Mouse (Mus musculus): ENCODE results near the gene Oaf. TPM values are rescaled to one million over a fixed set of nuclear protein-coding genes. Genes with fewer than 3 reads are reported as not detected.

The Oaf gene
- polyA plus RNA-seq, 1 experiment from 2014 or later = 67.3 TPM

GRCm38 (mm10) chr9:43225481-43225880, 14.2 kb downstream of the Oaf start:
- Histone ChIP-seq H3K9ac (ENCODE audit: low read length) (no peak overlapping the region), H3K27me3 (ENCODE audit: control insufficient read depth, insufficient read depth, low read length) (no peaks in the 10 kb centered on the region), H3K36me3 (ENCODE audit: control insufficient read depth, insufficient read depth, low read length) (no peaks in the 10 kb centered on the region; the same call in 1 of the 2 replicates), H3K4me2 (ENCODE audit: low read depth) (no peak overlapping the region), H3K27ac (ENCODE audit: low read depth, low read length) (no peak overlapping the region), H3K9me3 (ENCODE audit: control insufficient read depth, low read length) (no peaks in the 10 kb centered on the region), H3K4me1 (ENCODE audit: control insufficient read depth, insufficient read depth, low read length) (peaks cover 5% of the 10 kb centered on the region), H3K4me3 (ENCODE audit: low read depth, low read length) (no peak overlapping the region)
- WGBS = 57% methylated on average over 2 of the region's 2 CpGs
- DNase-seq (ENCODE audit: low spot score) (no peak), ATAC-seq (ENCODE audit: insufficient read depth, low FRiP score, low TSS enrichment) (no peak)

DNA sequence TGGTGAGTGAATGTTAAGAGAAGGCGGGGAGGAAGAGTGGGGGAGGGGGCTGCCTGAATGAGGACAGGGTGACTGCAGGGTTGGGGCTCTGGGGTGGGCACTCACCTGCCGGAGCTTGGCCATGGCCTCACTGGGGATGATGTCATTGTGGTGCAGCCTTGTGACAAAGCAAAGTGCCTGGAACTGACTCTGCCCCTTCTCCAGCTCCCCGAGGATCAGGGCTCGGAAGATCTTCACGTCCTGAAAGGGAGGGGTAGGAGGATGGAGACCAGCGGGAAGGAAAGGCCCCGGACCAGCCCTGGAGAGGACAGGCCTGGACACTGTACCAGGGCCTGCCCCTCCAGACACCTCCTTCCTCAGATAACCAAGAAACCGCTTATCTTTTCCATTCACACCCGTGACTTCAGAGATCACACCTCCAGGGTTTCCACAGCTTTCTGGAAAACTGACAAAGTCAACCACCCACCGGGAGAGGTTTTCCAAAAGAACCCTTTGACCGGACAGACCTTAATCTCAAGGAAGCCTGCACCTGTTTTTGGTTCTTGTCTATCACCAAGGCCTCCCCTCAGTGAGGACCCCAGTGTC, 14.8 kb downstream of the Oaf start:
- WGBS = 64% methylated on average over 11 of the region's 11 CpGs
- H3K9me3 ChIP-seq (ENCODE audit: control insufficient read depth, low read length) = no peaks in the 10 kb centered on the region
- H3K4me3 ChIP-seq (ENCODE audit: low read depth, low read length) = no peak overlapping the region
- H3K36me3 ChIP-seq (ENCODE audit: control insufficient read depth, insufficient read depth, low read length) = no peaks in the 10 kb centered on the region; the same call in 1 of the 2 replicates
- ATAC-seq (ENCODE audit: insufficient read depth, low FRiP score, low TSS enrichment) (no peak), DNase-seq (ENCODE audit: low spot score) (no peak)
- H3K4me1 ChIP-seq (ENCODE audit: control insufficient read depth, insufficient read depth, low read length) = peaks cover 5% of the 10 kb centered on the region
- no peaks in the 10 kb centered on the region for H3K27me3 ChIP-seq (ENCODE audit: control insufficient read depth, insufficient read depth, low read length)
- no peak overlapping the region for H3K4me2 ChIP-seq (ENCODE audit: low read depth)
- no peak overlapping the region for H3K27ac ChIP-seq (ENCODE audit: low read depth, low read length)
- no peak overlapping the region for H3K9ac ChIP-seq (ENCODE audit: low read length)

DNA sequence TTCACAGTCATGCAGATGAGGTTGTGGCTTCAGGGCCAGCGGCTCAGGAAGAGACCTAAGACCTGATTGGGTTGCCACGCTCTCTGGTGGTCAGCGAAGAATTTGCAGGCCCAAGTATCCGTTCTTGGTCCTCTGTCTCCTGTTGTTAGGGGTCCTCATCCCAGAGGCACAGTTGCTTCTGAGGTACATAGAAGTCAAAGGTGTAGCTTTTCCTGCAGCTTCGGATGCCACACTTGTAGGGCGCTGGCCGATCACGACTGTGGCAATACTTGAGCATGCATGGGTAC, 17.3 kb downstream of the Oaf start:
- Histone ChIP-seq H3K4me3 (ENCODE audit: low read depth, low read length) (no peak overlapping the region), H3K9me3 (ENCODE audit: control insufficient read depth, low read length) (no peaks in the 10 kb centered on the region), H3K27ac (ENCODE audit: low read depth, low read length) (no peak overlapping the region), H3K4me2 (ENCODE audit: low read depth) (no peak overlapping the region), H3K9ac (ENCODE audit: low read length) (no peak overlapping the region), H3K4me1 (ENCODE audit: control insufficient read depth, insufficient read depth, low read length) (peaks cover 5% of the 10 kb centered on the region), H3K36me3 (ENCODE audit: control insufficient read depth, insufficient read depth, low read length) (no peaks in the 10 kb centered on the region; the same call in 1 of the 2 replicates), H3K27me3 (ENCODE audit: control insufficient read depth, insufficient read depth, low read length) (no peaks in the 10 kb centered on the region)
- ATAC-seq (ENCODE audit: insufficient read depth, low FRiP score, low TSS enrichment) = no peak
- DNase-seq (ENCODE audit: low spot score) = peak; percentile 50
- 40% methylated on average over 8 of the region's 8 CpGs for WGBS

- Histone ChIP-seq H3K9ac (ENCODE audit: low read length) (no peak overlapping the region), H3K4me2 (ENCODE audit: low read depth) (no peak overlapping the region), H3K4me1 (ENCODE audit: control insufficient read depth, insufficient read depth, low read length) (peaks cover 5% of the 10 kb centered on the region), H3K9me3 (ENCODE audit: control insufficient read depth, low read length) (no peaks in the 10 kb centered on the region), H3K36me3 (ENCODE audit: control insufficient read depth, insufficient read depth, low read length) (no peaks in the 10 kb centered on the region; the same call in 1 of the 2 replicates), H3K4me3 (ENCODE audit: low read depth, low read length) (no peak overlapping the region), H3K27ac (ENCODE audit: low read depth, low read length) (no peak overlapping the region), H3K27me3 (ENCODE audit: control insufficient read depth, insufficient read depth, low read length) (no peaks in the 10 kb centered on the region)
- 40% methylated on average over 18 of the region's 18 CpGs for WGBS
- ATAC-seq (ENCODE audit: insufficient read depth, low FRiP score, low TSS enrichment) (no peak), DNase-seq (ENCODE audit: low spot score) (peak; percentile 88)
These were observed 17.9 kb downstream of the Oaf start for GRCm38 (mm10) chr9:43221643-43222428.

DNA sequence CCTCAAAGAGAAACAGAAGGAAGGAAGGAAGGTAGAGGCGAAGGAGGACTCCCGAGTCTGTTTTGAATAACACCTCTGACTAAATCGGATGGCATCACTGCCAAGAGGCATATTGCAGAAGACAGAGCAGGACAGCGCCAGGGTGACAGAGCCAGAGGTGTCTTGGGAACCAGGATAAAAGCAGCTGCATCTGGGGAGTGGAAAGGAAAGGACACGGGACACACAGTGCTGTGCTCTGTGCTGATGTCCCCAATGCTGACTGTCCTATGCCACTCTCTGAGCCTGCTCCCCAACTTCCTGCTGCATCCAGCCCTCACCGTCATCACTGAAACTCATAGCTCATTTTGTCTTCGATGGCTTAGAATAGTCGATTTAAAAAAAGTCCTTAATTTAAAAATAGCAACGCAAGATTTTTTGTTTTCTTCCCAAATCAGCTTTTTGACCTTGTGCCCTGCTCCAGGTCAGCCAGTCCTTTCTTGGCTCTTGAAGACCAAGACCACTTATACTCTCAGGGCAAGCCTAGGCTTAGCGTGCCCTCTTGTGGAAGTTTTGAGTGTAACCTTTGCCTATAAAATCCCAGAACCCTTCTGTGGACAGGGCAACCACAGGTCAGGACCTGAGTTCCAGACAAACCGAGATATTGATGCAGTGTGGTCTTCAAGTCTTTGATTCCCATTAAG, 28.8 kb downstream of the Oaf start:
- H3K4me1 ChIP-seq (ENCODE audit: control insufficient read depth, insufficient read depth, low read length) = peaks cover 7% of the 10 kb centered on the region
- no peak overlapping the region for H3K9ac ChIP-seq (ENCODE audit: low read length)
- peaks cover 7% of the 10 kb centered on the region for H3K27me3 ChIP-seq (ENCODE audit: control insufficient read depth, insufficient read depth, low read length)
- H3K9me3 ChIP-seq (ENCODE audit: control insufficient read depth, low read length) = no peaks in the 10 kb centered on the region
- DNase-seq (ENCODE audit: low spot score) = peak; percentile 61
- H3K4me3 ChIP-seq (ENCODE audit: low read depth, low read length) = no peak overlapping the region
- ATAC-seq (ENCODE audit: insufficient read depth, low FRiP score, low TSS enrichment) = no peak
- H3K4me2 ChIP-seq (ENCODE audit: low read depth) = no peak overlapping the region
- no peak overlapping the region for H3K27ac ChIP-seq (ENCODE audit: low read depth, low read length)
- 31% methylated on average over 11 of the region's 11 CpGs for WGBS
- H3K36me3 ChIP-seq (ENCODE audit: control insufficient read depth, insufficient read depth, low read length) = no peaks in the 10 kb centered on the region

GRCm38 (mm10) chr9:43210190-43210682, 29.5 kb downstream of the Oaf start, which contains the start of gene Pou2f3:
Pou2f3 (minus strand) TSS chr9:43210369.
- no peaks in the 10 kb centered on the region for H3K36me3 ChIP-seq (ENCODE audit: control insufficient read depth, insufficient read depth, low read length)
- WGBS = 3% methylated on average over 13 of the region's 13 CpGs
- peaks cover 14% of the 10 kb centered on the region for H3K27me3 ChIP-seq (ENCODE audit: control insufficient read depth, insufficient read depth, low read length)
- H3K4me3 ChIP-seq (ENCODE audit: low read depth, low read length) = no peak within 1 kb of the TSS
- H3K9ac ChIP-seq (ENCODE audit: low read length) = peak within 1 kb of the TSS; percentile 35; the same call in 1 of the 2 replicates
- DNase-seq (ENCODE audit: low spot score) (peak; percentile 48), ATAC-seq (ENCODE audit: insufficient read depth, low FRiP score, low TSS enrichment) (no peak)
- peaks cover 13% of the 10 kb centered on the region for H3K4me1 ChIP-seq (ENCODE audit: control insufficient read depth, insufficient read depth, low read length)
- peak within 1 kb of the TSS; percentile 5; the same call in 1 of the 2 replicates for H3K4me2 ChIP-seq (ENCODE audit: low read depth)
- no peaks in the 10 kb centered on the region for H3K9me3 ChIP-seq (ENCODE audit: control insufficient read depth, low read length)
- no peak within 1 kb of the TSS for H3K27ac ChIP-seq (ENCODE audit: low read depth, low read length)

- no peak overlapping the region for H3K27ac ChIP-seq (ENCODE audit: low read depth, low read length)
- DNase-seq (ENCODE audit: low spot score) (no peak), ATAC-seq (ENCODE audit: insufficient read depth, low FRiP score, low TSS enrichment) (no peak)
- peak overlapping the region; percentile 25; the same call in 1 of the 2 replicates for H3K4me3 ChIP-seq (ENCODE audit: low read depth, low read length)
- peaks cover 24% of the 10 kb centered on the region for H3K27me3 ChIP-seq (ENCODE audit: control insufficient read depth, insufficient read depth, low read length)
- H3K4me1 ChIP-seq (ENCODE audit: control insufficient read depth, insufficient read depth, low read length) = peaks cover 13% of the 10 kb centered on the region
- WGBS = 2% methylated on average over 15 of the region's 15 CpGs
- H3K4me2 ChIP-seq (ENCODE audit: low read depth) = peak overlapping the region; percentile 39
- no peak overlapping the region for H3K9ac ChIP-seq (ENCODE audit: low read length)
- no peaks in the 10 kb centered on the region for H3K36me3 ChIP-seq (ENCODE audit: control insufficient read depth, insufficient read depth, low read length)
- no peaks in the 10 kb centered on the region for H3K9me3 ChIP-seq (ENCODE audit: control insufficient read depth, low read length)
These were observed 33.7 kb downstream of the Oaf start for GRCm38 (mm10) chr9:43206022-43206390.

DNA sequence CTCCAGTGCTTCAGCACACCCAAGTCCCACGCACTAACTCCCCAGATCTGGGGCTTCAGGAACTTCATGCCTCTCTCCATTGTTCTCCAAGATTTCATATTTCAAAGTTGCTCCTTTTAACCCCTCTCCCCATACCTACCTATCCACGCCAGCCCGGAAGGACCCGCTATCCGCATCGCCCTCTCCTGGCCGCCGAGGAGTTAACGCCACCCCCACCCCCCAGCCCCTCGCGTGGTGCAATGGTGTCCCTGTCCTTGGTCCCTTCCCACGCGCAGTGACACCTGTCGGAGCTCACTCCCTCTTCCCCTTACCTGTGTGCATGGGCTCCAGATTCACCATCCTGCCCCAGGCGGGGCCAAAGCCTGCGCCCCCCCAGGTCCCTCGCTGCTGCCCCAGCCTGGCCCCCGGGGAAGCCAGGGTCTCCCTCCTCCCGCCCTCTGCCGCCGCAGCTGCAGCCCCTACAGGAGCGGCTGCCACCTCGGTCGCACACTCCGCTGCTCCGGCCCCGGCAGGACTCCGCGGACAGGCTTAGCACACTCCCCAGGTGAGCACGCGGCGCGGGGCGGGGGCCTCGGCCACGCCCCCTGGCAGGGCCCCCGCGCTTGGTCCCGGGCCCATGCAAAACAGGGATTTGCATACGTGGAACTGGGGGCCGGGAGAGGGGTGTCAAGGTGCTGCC, 34.2 kb downstream of the Oaf start:
- ATAC-seq (ENCODE audit: insufficient read depth, low FRiP score, low TSS enrichment) (no peak), DNase-seq (ENCODE audit: low spot score) (no peak)
- WGBS = 2% methylated on average over 39 of the region's 41 CpGs
- H3K4me1 ChIP-seq (ENCODE audit: control insufficient read depth, insufficient read depth, low read length) = peaks cover 10% of the 10 kb centered on the region
- peak overlapping the region; percentile 39 for H3K4me2 ChIP-seq (ENCODE audit: low read depth)
- H3K4me3 ChIP-seq (ENCODE audit: low read depth, low read length) = peak overlapping the region; percentile 25
- H3K27me3 ChIP-seq (ENCODE audit: control insufficient read depth, insufficient read depth, low read length) = peaks cover 24% of the 10 kb centered on the region
- peak overlapping the region; percentile 10; the same call in 1 of the 2 replicates for H3K9ac ChIP-seq (ENCODE audit: low read length)
- no peaks in the 10 kb centered on the region for H3K36me3 ChIP-seq (ENCODE audit: control insufficient read depth, insufficient read depth, low read length)
- no peak overlapping the region for H3K27ac ChIP-seq (ENCODE audit: low read depth, low read length)
- H3K9me3 ChIP-seq (ENCODE audit: control insufficient read depth, low read length) = no peaks in the 10 kb centered on the region

Measured in neural tube, embryonic 11.5 days (tissue).